ENCODE assay signal across 8 mouse cellular contexts in the genomic region with DNA sequence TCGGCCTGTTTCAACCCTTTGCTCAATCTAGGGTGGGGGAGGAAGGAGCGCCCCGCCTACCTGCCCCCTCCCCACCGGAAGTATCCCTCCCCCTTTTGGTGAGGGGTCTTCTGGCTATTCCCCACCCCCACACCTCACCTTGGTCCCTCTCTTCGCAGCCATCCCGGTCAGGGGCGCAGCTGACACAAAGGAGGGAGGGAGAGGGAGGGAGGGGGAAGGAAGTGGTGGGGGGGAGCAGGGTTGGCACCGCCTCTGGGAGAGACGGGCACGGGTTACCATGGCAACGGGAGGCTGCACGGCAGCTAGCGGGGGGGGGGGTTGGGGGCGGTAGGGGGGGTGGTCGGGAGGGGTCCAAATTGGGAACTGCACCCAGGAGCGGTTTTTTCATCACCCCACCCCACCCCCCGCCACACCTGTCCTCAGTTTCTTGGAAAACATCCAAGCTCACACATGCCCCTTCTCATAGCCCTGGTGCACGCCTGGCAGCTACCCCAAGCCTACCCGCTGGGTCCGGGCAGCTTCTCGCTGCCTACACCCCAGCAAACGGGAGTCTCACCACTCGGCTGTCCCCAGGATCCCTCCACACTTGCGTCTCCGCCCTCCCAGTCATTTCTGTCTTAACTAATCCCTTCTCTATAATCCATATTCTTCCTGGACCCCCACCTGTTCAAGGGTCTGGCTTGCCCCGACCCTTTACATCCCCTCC. TPM values are rescaled to one million over a fixed set of nuclear protein-coding genes. Genes with fewer than 3 reads are reported as not detected.
DNase-seq lines count a peak whose midpoint lies in the region; ATAC-seq and TF ChIP-seq lines count a peak whose summit lies in the region.

No protein-coding gene starts in this region.

- H3K27me3 ChIP-seq in heart, embryonic 12.5 days (replicated peaks), result peaks cover 26% of the 10 kb centered on the region
- no peaks in the 10 kb centered on the region for H3K27me3 ChIP-seq in ES-Bruce4 (ENCODE audit: control insufficient read depth, insufficient read depth, low read length, poor library complexity, severe bottlenecking)
- no peaks in the 10 kb centered on the region for H3K27me3 ChIP-seq in intestine, embryonic 16.5 days (replicated peaks; ENCODE audit: control insufficient read depth, insufficient read depth, low read length)
- peaks cover 6% of the 10 kb centered on the region for H3K27me3 ChIP-seq in lung, postnatal 0 days (replicated peaks; ENCODE audit: insufficient read depth, low read length)
- no peaks in the 10 kb centered on the region for H3K27me3 ChIP-seq in stomach, embryonic 14.5 days (ENCODE audit: control insufficient read depth, insufficient read depth, low read length)

- peak overlapping the region; percentile 85 for H3K4me3 ChIP-seq in heart, embryonic 12.5 days
- H3K4me3 ChIP-seq in ES-Bruce4 (ENCODE audit: low read depth, low read length), result peak overlapping the region; percentile 64
- H3K4me3 ChIP-seq in intestine, embryonic 16.5 days (ENCODE audit: low read length), result peak overlapping the region; percentile 44
- H3K4me3 ChIP-seq in lung, postnatal 0 days (ENCODE audit: low read depth, low read length), result 0 out of 2 replicates have a peak overlapping the region, but pooled peaks have one; percentile 19
- peak overlapping the region; percentile 33 for H3K4me3 ChIP-seq in stomach, embryonic 14.5 days (ENCODE audit: low read depth, low read length)

- H3K9me3 ChIP-seq in heart, embryonic 12.5 days (replicated peaks), result no peaks in the 10 kb centered on the region
- H3K9me3 ChIP-seq in ES-Bruce4 (replicated peaks; ENCODE audit: control insufficient read depth, insufficient read depth, low read length, poor library complexity, severe bottlenecking), result no peaks in the 10 kb centered on the region
- H3K9me3 ChIP-seq in intestine, embryonic 16.5 days (ENCODE audit: control insufficient read depth, low read length), result no peaks in the 10 kb centered on the region
- H3K9me3 ChIP-seq in lung, postnatal 0 days (ENCODE audit: low read length), result no peaks in the 10 kb centered on the region
- no peaks in the 10 kb centered on the region for H3K9me3 ChIP-seq in stomach, embryonic 14.5 days (ENCODE audit: control insufficient read depth, low read depth, low read length)

- ATAC-seq in heart, embryonic 12.5 days (ENCODE audit: insufficient number of reproducible peaks, low FRiP score), result 0 out of 2 replicates have a peak, but pooled peaks have one; percentile 7
- ATAC-seq in intestine, embryonic 16.5 days, result no peak
- no peak for ATAC-seq in lung, postnatal 0 days
- no peak for ATAC-seq in stomach, embryonic 14.5 days (ENCODE audit: insufficient number of reproducible peaks, insufficient read depth, low FRiP score, low read depth)
- ATAC-seq in granulocyte monocyte progenitor cell, adult 5-6 weeks (replicated peaks; ENCODE audit: poor library complexity, severe bottlenecking), result no peak

- no peak for DNase-seq in heart, adult 8-10 months (ENCODE audit: low spot score)
- peak; percentile 75 for DNase-seq in embryo, embryonic 11 days
- peak; percentile 52 for DNase-seq in lung, postnatal 0 days (ENCODE audit: low spot score)

- H3K4me2 ChIP-seq in heart, embryonic 12.5 days, result peak overlapping the region; percentile 81
- H3K4me2 ChIP-seq in intestine, embryonic 16.5 days (ENCODE audit: low read depth, low read length), result peak overlapping the region; percentile 91
- peak overlapping the region; percentile 54 for H3K4me2 ChIP-seq in lung, postnatal 0 days (replicated peaks; ENCODE audit: low read depth, low read length)
- peak overlapping the region; percentile 52 for H3K4me2 ChIP-seq in stomach, embryonic 14.5 days (replicated peaks; ENCODE audit: low read depth, low read length)

- no peak for TF ChIP-seq EP300 in ES-Bruce4 (IDR thresholded peaks at IDR 0.05; ENCODE audit: insufficient read depth, low read depth, low read length)
- TF ChIP-seq EP300 in lung, postnatal 0 days (IDR thresholded peaks at IDR 0.05), result no peak

- WGBS in heart, embryonic 12.5 days, result under 1% methylated on average over 25 of the region's 26 CpGs
- under 1% methylated on average over 25 of the region's 26 CpGs for WGBS in intestine, embryonic 16.5 days
- WGBS in lung, postnatal 0 days, result under 1% methylated on average over 12 of the region's 26 CpGs
- WGBS in stomach, embryonic 14.5 days, result under 1% methylated on average over 24 of the region's 26 CpGs

- TF ChIP-seq CTCF in ES-Bruce4 (IDR thresholded peaks at IDR 0.05; ENCODE audit: low read depth, low read length), result no peak
- no peak for TF ChIP-seq CTCF in lung, postnatal 0 days (IDR thresholded peaks at IDR 0.05)

- H3K27ac ChIP-seq in heart, embryonic 12.5 days (ENCODE audit: poor library complexity, severe bottlenecking), result no peak overlapping the region
- no peak overlapping the region for H3K27ac ChIP-seq in ES-Bruce4 (ENCODE audit: insufficient read depth, low read length)
- no peak overlapping the region for H3K27ac ChIP-seq in intestine, embryonic 16.5 days (ENCODE audit: low read length)
- H3K27ac ChIP-seq in lung, postnatal 0 days (ENCODE audit: low read length), result no peak overlapping the region
- H3K27ac ChIP-seq in stomach, embryonic 14.5 days (ENCODE audit: low read length), result peak overlapping the region; percentile 39; the same call in 1 of the 2 replicates

- H3K36me3 ChIP-seq in heart, embryonic 12.5 days, result peaks cover 21% of the 10 kb centered on the region
- peaks cover 2% of the 10 kb centered on the region; the same call in 1 of the 2 replicates for H3K36me3 ChIP-seq in ES-Bruce4 (ENCODE audit: control insufficient read depth, insufficient read depth, low read length, poor library complexity, severe bottlenecking)
- no peaks in the 10 kb centered on the region for H3K36me3 ChIP-seq in intestine, embryonic 16.5 days (ENCODE audit: control insufficient read depth, insufficient read depth, low read length)
- no peaks in the 10 kb centered on the region for H3K36me3 ChIP-seq in lung, postnatal 0 days (ENCODE audit: insufficient read depth, low read length)
- peaks cover 5% of the 10 kb centered on the region; the same call in 1 of the 2 replicates for H3K36me3 ChIP-seq in stomach, embryonic 14.5 days (ENCODE audit: control insufficient read depth, insufficient read depth, low read length)

- TF ChIP-seq POLR2A in ES-Bruce4 (IDR thresholded peaks at IDR 0.05; ENCODE audit: insufficient read depth, low read length), result no peak

- peak overlapping the region; percentile 55; the same call in 1 of the 2 replicates for H3K9ac ChIP-seq in heart, embryonic 12.5 days
- peak overlapping the region; percentile 36 for H3K9ac ChIP-seq in ES-Bruce4 (ENCODE audit: low read depth, poor library complexity, severe bottlenecking)
- H3K9ac ChIP-seq in intestine, embryonic 16.5 days (ENCODE audit: low read depth, low read length), result peak overlapping the region; percentile 57
- H3K9ac ChIP-seq in lung, postnatal 0 days (replicated peaks; ENCODE audit: low read depth), result no peak overlapping the region
- H3K9ac ChIP-seq in stomach, embryonic 14.5 days (replicated peaks; ENCODE audit: low read depth, low read length), result 0 out of 2 replicates have a peak overlapping the region, but pooled peaks have one; percentile 11

- H3K4me1 ChIP-seq in heart, embryonic 12.5 days (replicated peaks), result peaks cover 32% of the 10 kb centered on the region
- peaks cover 2% of the 10 kb centered on the region for H3K4me1 ChIP-seq in ES-Bruce4 (ENCODE audit: control insufficient read depth, insufficient read depth, low read length)
- H3K4me1 ChIP-seq in intestine, embryonic 16.5 days (ENCODE audit: control insufficient read depth, insufficient read depth, low read length), result peaks cover 28% of the 10 kb centered on the region
- peaks cover 25% of the 10 kb centered on the region for H3K4me1 ChIP-seq in lung, postnatal 0 days (ENCODE audit: insufficient read depth, low read depth, low read length)
- peaks cover 20% of the 10 kb centered on the region for H3K4me1 ChIP-seq in stomach, embryonic 14.5 days (ENCODE audit: control insufficient read depth, insufficient read depth, low read length)

RNA-seq across cellular contexts. Expression of gene Krtcap2, which starts 0.6 kb away (rescaled TPM):
- 243 and 262 TPM in 2 replicates for polyA plus RNA-seq in heart, embryonic 12.5 days (2016; fragmentation: Nextera tagmentation; extraction: Ambion mirVana)
- 100 to 1,000 TPM in 1 of 4 experiments, 10 to 100 TPM in 3; 87.0 to 108 (median 89.4) TPM for total RNA-seq in heart, adult 8-10 months (2022)
- polyA plus RNA-seq in ES-Bruce4 (2011; ENCODE audit: insufficient read depth, insufficient read length, low read depth, missing spikeins), result 163 and 164 TPM in 2 replicates
- polyA plus RNA-seq in intestine, embryonic 16.5 days (2015; fragmentation: Nextera tagmentation; extraction: Ambion mirVana), result 316 and 334 TPM in 2 replicates
- polyA plus RNA-seq in lung, postnatal 0 days (2015; fragmentation: Nextera tagmentation; extraction: Ambion mirVana), result 282 and 309 TPM in 2 replicates
- 297 and 314 TPM in 2 replicates for polyA plus RNA-seq in stomach, embryonic 14.5 days (2014; fragmentation: Nextera tagmentation; extraction: Ambion mirVana)
- total RNA-seq in granulocyte monocyte progenitor cell, adult 5-6 weeks (2014; fragmentation: Nextera tagmentation), result 312 and 315 TPM in 2 replicates
- total RNA-seq in granulocyte monocyte progenitor cell, adult 5-6 weeks (2017), result 376 and 384 TPM in 2 replicates

RNA-seq across cellular contexts. Expression of gene Trim46, which starts 1.0 kb away (rescaled TPM):
- 0.89 and 1.1 TPM in 2 replicates for polyA plus RNA-seq in heart, embryonic 12.5 days (2016; fragmentation: Nextera tagmentation; extraction: Ambion mirVana)
- total RNA-seq in heart, adult 8-10 months (2022), result under 1 TPM; 0.34 to 0.87 (median 0.83) TPM
- polyA plus RNA-seq in ES-Bruce4 (2011; ENCODE audit: insufficient read depth, insufficient read length, low read depth, missing spikeins), result 5.7 and 7.1 TPM in 2 replicates
- polyA plus RNA-seq in intestine, embryonic 16.5 days (2015; fragmentation: Nextera tagmentation; extraction: Ambion mirVana), result 3.9 TPM in 2 replicates
- 1.8 and 2.1 TPM in 2 replicates for polyA plus RNA-seq in lung, postnatal 0 days (2015; fragmentation: Nextera tagmentation; extraction: Ambion mirVana)
- polyA plus RNA-seq in stomach, embryonic 14.5 days (2014; fragmentation: Nextera tagmentation; extraction: Ambion mirVana), result 4.9 and 5.1 TPM in 2 replicates
- 3.7 and 6.0 TPM in 2 replicates for total RNA-seq in granulocyte monocyte progenitor cell, adult 5-6 weeks (2014; fragmentation: Nextera tagmentation)
- total RNA-seq in granulocyte monocyte progenitor cell, adult 5-6 weeks (2017), result 0.52 and 2.8 TPM in 2 replicates

RNA-seq across cellular contexts. Expression of gene Dpm3, which starts 14.0 kb away (rescaled TPM):
- polyA plus RNA-seq in heart, embryonic 12.5 days (2016; fragmentation: Nextera tagmentation; extraction: Ambion mirVana), result 65.1 and 79.2 TPM in 2 replicates
- 10 to 100 TPM; 49.1 to 65.7 (median 53.6) TPM for total RNA-seq in heart, adult 8-10 months (2022)
- 36.7 and 59.9 TPM in 2 replicates for polyA plus RNA-seq in ES-Bruce4 (2011; ENCODE audit: insufficient read depth, insufficient read length, low read depth, missing spikeins)
- 119 and 126 TPM in 2 replicates for polyA plus RNA-seq in intestine, embryonic 16.5 days (2015; fragmentation: Nextera tagmentation; extraction: Ambion mirVana)
- 125 and 136 TPM in 2 replicates for polyA plus RNA-seq in lung, postnatal 0 days (2015; fragmentation: Nextera tagmentation; extraction: Ambion mirVana)
- polyA plus RNA-seq in stomach, embryonic 14.5 days (2014; fragmentation: Nextera tagmentation; extraction: Ambion mirVana), result 144 and 186 TPM in 2 replicates
- total RNA-seq in granulocyte monocyte progenitor cell, adult 5-6 weeks (2014; fragmentation: Nextera tagmentation), result 31.2 and 122 TPM in 2 replicates
- total RNA-seq in granulocyte monocyte progenitor cell, adult 5-6 weeks (2017), result 86.0 and 91.7 TPM in 2 replicates

RNA-seq across cellular contexts. Expression of gene Muc1, which starts 16.3 kb away (rescaled TPM):
- polyA plus RNA-seq in heart, embryonic 12.5 days (2016; fragmentation: Nextera tagmentation; extraction: Ambion mirVana), result 0.48 TPM in 1 of 2 replicates, not detected in the other
- under 1 TPM in 3 of 4 experiments, not detected in 1; 0.13 to 0.63 (median 0.49) TPM for total RNA-seq in heart, adult 8-10 months (2022)
- 1.5 and 1.6 TPM in 2 replicates for polyA plus RNA-seq in ES-Bruce4 (2011; ENCODE audit: insufficient read depth, insufficient read length, low read depth, missing spikeins)
- polyA plus RNA-seq in intestine, embryonic 16.5 days (2015; fragmentation: Nextera tagmentation; extraction: Ambion mirVana), result 13.2 and 13.4 TPM in 2 replicates
- polyA plus RNA-seq in lung, postnatal 0 days (2015; fragmentation: Nextera tagmentation; extraction: Ambion mirVana), result 300 and 307 TPM in 2 replicates
- 56.3 and 58.2 TPM in 2 replicates for polyA plus RNA-seq in stomach, embryonic 14.5 days (2014; fragmentation: Nextera tagmentation; extraction: Ambion mirVana)
- total RNA-seq in granulocyte monocyte progenitor cell, adult 5-6 weeks (2014; fragmentation: Nextera tagmentation), result not detected in 2 replicates
- 0.04 TPM in 1 of 2 replicates, not detected in the other for total RNA-seq in granulocyte monocyte progenitor cell, adult 5-6 weeks (2017)

RNA-seq across cellular contexts. Expression of gene Mtx1, which starts 18.2 kb away (rescaled TPM):
- 123 and 127 TPM in 2 replicates for polyA plus RNA-seq in heart, embryonic 12.5 days (2016; fragmentation: Nextera tagmentation; extraction: Ambion mirVana)
- 10 to 100 TPM; 56.4 to 63.5 (median 59.5) TPM for total RNA-seq in heart, adult 8-10 months (2022)
- polyA plus RNA-seq in ES-Bruce4 (2011; ENCODE audit: insufficient read depth, insufficient read length, low read depth, missing spikeins), result 136 and 143 TPM in 2 replicates
- polyA plus RNA-seq in intestine, embryonic 16.5 days (2015; fragmentation: Nextera tagmentation; extraction: Ambion mirVana), result 214 and 234 TPM in 2 replicates
- 99.3 and 116 TPM in 2 replicates for polyA plus RNA-seq in lung, postnatal 0 days (2015; fragmentation: Nextera tagmentation; extraction: Ambion mirVana)
- polyA plus RNA-seq in stomach, embryonic 14.5 days (2014; fragmentation: Nextera tagmentation; extraction: Ambion mirVana), result 182 and 196 TPM in 2 replicates
- 78.6 and 102 TPM in 2 replicates for total RNA-seq in granulocyte monocyte progenitor cell, adult 5-6 weeks (2014; fragmentation: Nextera tagmentation)
- total RNA-seq in granulocyte monocyte progenitor cell, adult 5-6 weeks (2017), result 76.4 and 114 TPM in 2 replicates

Comparison
In these comparisons a context has a peak if more than half of its experiments do, and no peak if none do; other contexts are left out.
1. H3K4me3 ChIP-seq: peak in every context shown above with its lines; median percentile 85 in heart, embryonic 12.5 days; 64 in ES-Bruce4; 44 in intestine, embryonic 16.5 days; 33 in stomach, embryonic 14.5 days; 19 in lung, postnatal 0 days.